Mouse (Mus musculus): Measurements from ENCODE around the gene Tssk2. TPM values are rescaled to one million over a fixed set of nuclear protein-coding genes. Genes with fewer than 3 reads are reported as not detected.
A peak's percentile ranks its signal among the peaks of the same experiment; 100 is the strongest.

The Tssk2 gene
- total RNA-seq, 2 experiments from 2014 or later: not detected

- no peak for ATAC-seq (ENCODE audit: poor library complexity, severe bottlenecking)
These were observed 4.5 kb upstream of the Tssk2 start, which contains the start of gene Tssk1 for GRCm38 (mm10) chr16:17893923-17894322. Gene Tssk1, plus strand, starts transcription at chr16:17894223.

- no peak for ATAC-seq (ENCODE audit: poor library complexity, severe bottlenecking)
These were observed 2.3 kb upstream of the Tssk2 start for GRCm38 (mm10) chr16:17896091-17896490.

DNA sequence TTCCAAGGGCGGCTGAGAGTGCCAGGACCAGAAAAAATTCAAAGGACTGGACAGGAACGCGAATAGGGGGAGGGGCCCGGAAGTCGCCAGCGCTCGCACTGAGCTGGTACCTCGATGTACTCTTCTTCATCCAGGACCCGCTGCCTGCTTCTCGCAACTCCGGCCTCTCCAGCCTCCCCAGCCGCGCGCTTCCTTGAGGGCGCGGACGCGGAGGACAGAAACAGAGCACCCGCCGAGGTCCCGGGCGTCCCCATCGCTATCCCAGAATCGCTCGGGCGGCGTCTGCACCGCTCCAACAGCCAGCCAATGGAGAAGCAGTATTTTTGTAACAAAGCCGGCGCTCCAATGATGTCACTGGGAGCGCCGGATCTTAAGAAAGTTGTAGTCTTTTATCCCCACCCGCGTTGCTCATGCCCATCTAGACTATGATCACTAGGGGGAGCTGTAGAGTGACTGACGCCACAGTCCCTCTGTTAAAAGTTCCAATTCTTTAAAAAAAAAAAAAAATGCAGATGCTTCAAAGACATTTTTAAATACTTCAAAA, 12.7 kb downstream of the Tssk2 start, which contains the start of gene Ess2:
TSS of gene Ess2 (minus strand) at position 297 of the 544 bp plus-strand sequence.
- peak; percentile 98 for ATAC-seq (ENCODE audit: poor library complexity, severe bottlenecking)

DNA sequence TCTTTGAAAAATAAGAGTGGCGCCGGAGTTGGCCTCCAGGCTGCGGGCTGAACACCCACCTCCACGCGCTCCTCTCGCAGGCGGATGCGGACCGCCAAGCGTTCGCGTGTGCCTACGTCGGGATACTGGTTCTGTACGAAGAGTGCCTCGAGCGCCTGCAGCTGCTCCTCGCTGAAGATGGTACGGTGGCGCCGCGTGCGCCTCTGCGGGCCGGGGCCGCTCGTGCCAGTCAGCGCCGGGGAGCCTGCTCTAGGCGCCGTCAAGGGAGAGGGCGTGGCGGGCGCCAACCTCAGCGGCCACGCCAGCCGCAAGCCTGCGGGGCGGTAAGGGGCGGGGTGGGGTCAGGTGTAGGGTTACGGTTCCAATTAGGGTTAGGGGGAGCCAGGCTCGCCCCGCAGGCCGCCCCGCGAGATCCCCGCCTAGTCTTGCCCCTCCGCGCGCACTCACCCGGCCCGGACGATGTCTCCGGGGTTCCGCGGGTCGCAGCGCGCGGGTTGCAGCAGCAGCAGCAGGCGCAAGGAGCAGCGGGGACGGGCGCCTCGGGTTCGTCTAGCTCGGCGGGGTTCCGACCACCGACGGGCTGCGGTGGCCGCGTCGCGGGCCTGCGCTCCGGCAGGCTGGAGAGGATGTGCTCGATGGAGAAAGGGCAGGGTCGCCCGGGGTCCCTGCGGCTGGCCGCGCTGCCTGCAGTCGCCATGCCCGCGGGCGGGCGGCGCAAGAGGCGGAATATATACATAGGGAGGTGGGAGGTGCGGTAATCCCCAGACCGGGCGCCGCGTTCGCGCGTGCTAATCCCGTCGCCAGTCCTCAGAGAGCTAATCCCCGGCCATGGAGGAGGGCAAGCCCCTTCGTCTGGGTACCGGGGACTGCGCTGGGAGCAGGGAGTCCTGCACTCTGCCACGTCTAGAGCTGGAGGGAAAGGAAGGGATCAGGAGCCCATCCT, 16.1 kb downstream of the Tssk2 start, which contains the start of gene Gsc2:
TSS of gene Gsc2 (minus strand) at position 753 of the 943 bp plus-strand sequence.
- ATAC-seq (ENCODE audit: poor library complexity, severe bottlenecking): no peak

GRCm38 (mm10) chr16:17920586-17920985, 22.1 kb downstream of the Tssk2 start:
- no peak for ATAC-seq (ENCODE audit: poor library complexity, severe bottlenecking)

DNA sequence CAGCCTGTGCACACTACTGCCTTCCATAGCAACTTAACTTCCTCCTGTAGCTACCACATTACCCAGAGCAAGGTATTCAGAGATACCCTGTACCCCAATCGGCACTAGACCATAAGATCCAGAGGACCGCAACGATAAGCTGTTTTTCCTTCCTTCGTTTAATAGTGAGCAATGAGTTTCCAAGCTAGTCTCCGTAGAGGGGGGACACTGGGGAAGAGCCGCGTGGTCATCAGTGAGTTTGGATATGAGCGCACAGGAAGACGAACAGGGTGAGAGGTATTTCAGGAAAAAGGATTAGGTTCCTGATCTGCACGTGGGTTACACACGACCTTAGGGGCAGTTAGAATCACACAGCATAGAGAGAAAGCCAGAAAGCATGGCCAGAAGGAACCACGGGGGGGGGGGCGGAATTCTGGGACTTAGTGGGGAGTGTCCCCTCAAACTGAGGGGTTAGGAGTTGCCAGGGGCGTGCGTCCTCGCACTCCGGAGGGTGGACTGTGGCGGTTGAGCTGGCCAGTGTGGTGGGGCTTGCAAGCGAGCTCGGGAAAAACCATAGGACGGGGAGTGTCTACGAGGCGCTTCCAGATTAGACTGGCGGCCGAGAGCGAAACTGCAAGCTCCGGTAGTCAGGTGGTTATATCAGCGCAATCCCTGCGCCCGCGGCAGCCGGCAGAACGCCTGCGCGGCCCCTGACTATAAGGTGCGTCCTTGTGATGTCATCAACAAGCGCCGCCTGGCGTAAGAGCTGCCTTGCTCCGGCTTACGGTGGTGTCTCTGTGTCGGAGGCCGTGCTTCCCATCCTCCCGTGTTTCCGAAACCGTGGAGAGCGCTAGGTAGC, 23.1 kb downstream of the Tssk2 start:
- ATAC-seq (ENCODE audit: poor library complexity, severe bottlenecking): peak; percentile 95

- ATAC-seq (ENCODE audit: poor library complexity, severe bottlenecking): peak; percentile 11; the same call in 1 of the 2 replicates
These were observed 23.7 kb downstream of the Tssk2 start for GRCm38 (mm10) chr16:17922163-17922538.

DNA sequence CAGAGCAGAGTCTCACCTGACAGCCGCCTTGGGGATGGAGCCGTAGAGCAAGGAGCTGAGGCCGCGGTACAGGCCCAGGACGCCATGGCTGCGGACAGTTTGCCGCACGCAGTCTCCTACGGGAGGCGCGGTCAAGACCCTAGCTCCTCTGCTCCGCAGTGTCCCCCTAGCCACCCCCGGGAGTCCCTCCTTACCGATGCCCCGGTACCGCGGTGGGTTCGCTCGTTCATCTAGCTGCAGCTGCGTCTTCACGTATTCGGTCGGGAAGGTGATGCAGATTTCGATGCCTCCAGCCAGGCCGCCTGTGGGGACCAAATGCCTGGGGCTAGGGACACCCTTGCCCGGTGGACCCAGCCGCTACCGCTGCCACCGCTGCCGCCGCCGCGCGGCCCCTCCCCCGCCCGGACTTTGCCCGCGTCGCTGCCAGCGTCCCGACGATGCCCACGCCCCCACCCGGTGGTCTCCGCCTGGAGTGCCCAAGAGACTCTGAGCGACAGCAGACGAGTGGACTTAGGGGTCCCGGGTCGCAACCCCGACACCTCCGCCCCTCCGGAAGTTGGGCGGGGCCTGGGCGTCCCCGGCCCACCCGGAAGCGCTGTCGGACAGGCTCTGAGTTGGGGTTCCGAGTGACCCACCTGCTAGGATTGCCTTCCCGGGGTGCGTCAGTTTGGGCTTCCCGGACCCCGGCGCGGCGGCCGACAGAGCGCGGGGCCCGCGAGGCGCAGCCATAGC, 29.1 kb downstream of the Tssk2 start:
- ATAC-seq (ENCODE audit: poor library complexity, severe bottlenecking): peak; percentile 13; the same call in 1 of the 2 replicates

DNA sequence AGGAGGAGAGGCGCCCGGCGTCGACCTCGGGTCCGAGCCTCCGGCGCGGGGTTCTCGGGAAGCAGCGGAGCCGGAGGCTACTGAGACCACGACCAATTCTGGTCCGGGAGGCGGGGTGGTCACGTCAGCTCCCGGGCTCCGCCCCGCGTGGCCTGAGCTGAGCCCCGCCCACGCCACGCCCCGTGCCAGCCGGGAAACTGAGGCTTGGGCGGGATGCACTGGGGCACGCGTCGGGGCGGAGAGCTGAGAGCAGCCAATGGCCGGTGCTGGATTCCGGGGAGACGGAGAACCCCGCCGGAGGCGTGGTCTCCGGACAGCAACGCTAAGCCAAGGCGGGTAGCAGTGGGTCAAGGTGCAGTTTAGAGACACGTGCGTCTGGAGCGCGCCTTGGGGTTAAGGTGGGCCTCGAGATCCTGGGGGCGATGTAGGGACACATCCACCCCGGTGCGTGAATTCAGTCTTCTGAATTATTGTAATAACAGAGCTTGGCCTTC, 29.7 kb downstream of the Tssk2 start, which contains the start of gene Slc25a1:
TSS of gene Slc25a1 (minus strand) at position 133 of the 494 bp plus-strand sequence.
- ATAC-seq (ENCODE audit: poor library complexity, severe bottlenecking): peak; percentile 61

- ATAC-seq (ENCODE audit: poor library complexity, severe bottlenecking): peak; percentile 82
These were observed 30.2 kb downstream of the Tssk2 start for GRCm38 (mm10) chr16:17928627-17929104.

GRCm38 (mm10) chr16:17929211-17929610, 30.8 kb downstream of the Tssk2 start:
- ATAC-seq (ENCODE audit: poor library complexity, severe bottlenecking): no peak

DNA sequence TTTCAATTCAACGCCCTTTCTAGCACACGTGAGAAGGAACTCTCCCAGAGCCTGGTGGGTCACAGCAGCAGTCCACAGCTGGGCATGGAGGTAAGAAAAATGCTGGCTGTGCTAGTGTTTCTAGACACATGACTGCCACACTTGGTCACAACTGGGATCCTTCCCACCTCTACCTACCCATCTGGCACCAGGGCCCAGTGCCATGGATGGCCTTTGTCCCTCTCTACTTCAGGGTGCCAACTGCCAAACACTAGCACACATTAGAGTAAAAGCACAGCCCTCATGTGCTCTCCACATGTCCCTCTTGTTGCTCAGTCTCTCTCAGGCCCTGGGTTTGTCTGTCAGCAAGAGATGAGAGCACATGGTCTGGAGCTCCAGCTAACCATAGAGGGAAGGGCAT, 31.2 kb downstream of the Tssk2 start:
- no peak for ATAC-seq (ENCODE audit: poor library complexity, severe bottlenecking)

- no peak for ATAC-seq (ENCODE audit: poor library complexity, severe bottlenecking)
These were observed 33.5 kb downstream of the Tssk2 start for GRCm38 (mm10) chr16:17931906-17932460.

DNA sequence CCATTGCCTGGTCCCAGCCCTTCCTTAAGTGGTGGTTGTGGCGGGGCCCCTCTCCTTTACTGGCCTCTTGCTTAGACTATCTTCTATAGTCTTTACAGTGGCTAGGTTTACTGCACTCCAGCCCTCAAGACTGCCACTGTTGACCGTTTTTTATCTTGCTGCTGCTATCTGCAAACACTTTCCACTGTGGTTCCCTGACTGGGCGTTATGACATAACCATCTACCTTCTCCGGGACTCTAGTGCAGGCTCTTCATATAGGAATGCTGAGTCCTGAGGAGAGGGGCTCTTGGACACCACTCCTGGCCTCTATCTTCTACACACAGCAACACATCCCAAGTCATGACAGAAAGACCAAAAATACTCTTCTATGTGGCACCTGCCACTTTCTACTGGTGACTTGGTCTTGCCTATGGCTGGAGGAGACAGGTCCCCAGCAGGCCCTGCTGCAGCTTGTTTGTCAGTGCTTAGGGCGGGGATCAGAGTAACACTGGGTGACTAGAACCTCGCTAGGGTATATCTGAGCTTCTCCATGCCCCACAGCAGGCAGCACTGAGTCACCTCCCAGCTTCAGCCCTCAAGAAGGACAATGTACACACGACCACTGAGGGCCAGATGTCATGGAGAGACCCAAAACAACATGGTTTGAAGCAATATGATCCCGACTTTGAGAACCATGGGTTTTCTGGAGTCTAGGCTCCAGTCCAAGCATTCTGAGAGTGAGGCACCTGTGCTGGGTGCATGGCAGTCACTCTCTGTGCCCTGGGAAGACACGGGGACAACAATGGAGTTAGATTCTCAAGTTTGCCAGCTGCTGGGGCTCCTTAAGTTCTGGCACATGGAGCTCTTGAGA, 35.4 kb downstream of the Tssk2 start:
- ATAC-seq (ENCODE audit: poor library complexity, severe bottlenecking): no peak

GRCm38 (mm10) chr16:17934445-17934910, 36.0 kb downstream of the Tssk2 start:
- no peak for ATAC-seq (ENCODE audit: poor library complexity, severe bottlenecking)

- no peak for ATAC-seq (ENCODE audit: poor library complexity, severe bottlenecking)
These were observed 38.3 kb downstream of the Tssk2 start for GRCm38 (mm10) chr16:17936776-17937175.

DNA sequence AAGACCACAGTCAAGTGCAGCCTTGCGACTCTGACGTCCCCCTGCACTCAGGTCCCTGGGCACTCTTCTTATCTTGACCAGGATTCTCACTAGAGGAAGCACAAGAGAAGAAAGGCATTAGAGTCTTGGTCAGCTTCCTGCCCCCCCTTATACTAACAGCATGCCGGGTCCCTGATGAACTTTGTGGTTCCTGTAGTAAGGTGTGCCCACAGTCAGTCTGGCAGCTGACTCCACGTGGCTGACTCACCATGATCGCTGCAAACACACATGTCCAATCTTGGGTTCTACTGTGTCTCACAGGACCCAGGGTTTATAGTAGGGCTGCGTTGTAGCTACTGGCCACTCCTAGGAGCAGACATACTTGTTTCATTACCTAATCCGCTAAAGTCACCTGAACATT, 39.8 kb downstream of the Tssk2 start:
- 0 out of 2 replicates have a peak, but pooled peaks have one; percentile 23 for ATAC-seq (ENCODE audit: poor library complexity, severe bottlenecking)

DNA sequence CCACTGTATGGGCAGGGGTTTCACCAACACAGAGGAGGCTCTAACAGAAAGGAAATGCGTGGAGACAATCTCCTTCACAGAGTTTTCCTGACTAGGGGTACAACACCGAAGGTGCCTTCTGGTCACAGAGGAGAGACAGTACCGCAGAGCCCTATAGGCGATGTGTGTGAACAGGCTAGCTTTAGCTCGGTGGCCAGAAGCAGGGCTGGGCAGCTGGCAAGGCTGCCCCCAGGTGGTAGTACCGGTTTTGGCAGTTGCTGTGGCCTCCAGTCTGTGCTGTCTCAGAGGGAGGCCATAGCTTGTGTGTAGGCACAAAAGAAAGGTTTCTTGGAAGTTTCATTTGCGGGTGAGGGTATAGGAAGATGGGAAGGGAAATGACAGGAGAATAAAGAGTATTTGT, 40.4 kb downstream of the Tssk2 start:
- peak; percentile 96 for ATAC-seq (ENCODE audit: poor library complexity, severe bottlenecking)

All from megakaryocyte, adult 5-6 weeks (primary cell).